Mouse (Mus musculus): ENCODE measurements at regions not wholly inside any gene's neighbourhood (a gene's known extent, or its start where the extent isn't known, plus 50 kb on each side); places are given as distances from the start of the nearest gene placed in this dataset.

GRCm38 (mm10) chr14:104812006-104812405 lies 289.6 kb upstream of the Rnf219 start:
- TF ChIP-seq POLR2A (IDR thresholded peaks at IDR 0.05; ENCODE audit: insufficient read length, low read depth) (no peak), TCF12 (IDR thresholded peaks at IDR 0.05; ENCODE audit: insufficient read depth, poor library complexity, severe bottlenecking) (no peak), CEBPB (IDR thresholded peaks at IDR 0.05; ENCODE audit: insufficient read depth, poor library complexity, severe bottlenecking) (no peak), POLR2AphosphoS2 (IDR thresholded peaks at IDR 0.05; ENCODE audit: insufficient read length, low read depth) (no peak), USF1 (IDR thresholded peaks at IDR 0.05; ENCODE audit: low read depth) (no peak), E2F4 (IDR thresholded peaks at IDR 0.05; ENCODE audit: insufficient read depth) (no peak)

All from myocyte (in vitro differentiated cells).